Mouse (Mus musculus) frontal cortex, adult 2 months (tissue): ENCODE measurements around the gene Tubd1. TPM values are rescaled to one million over a fixed set of nuclear protein-coding genes. Genes with fewer than 3 reads are reported as not detected.
"Not testable (repeated sequence)": the region's sequence is repeated elsewhere in the genome, so short reads cannot be mapped to it uniquely, and the experiment has no call there.

ENCODE experiments used
- DNase-seq, 2 experiments: peaks; one replicate each; pipeline ENCODE4 v3.0.0; 2022; ENCODE audit warnings: low spot score in 1 of 2; ENCODE audit errors: extremely low spot score in 1 of 2
- polyA plus RNA-seq: library from polyadenylated mRNA; depleted of rRNA; stranded (reverse); fragments of >200 nt; gene quantifications from 2 replicates; pipeline ENCODE4 v1.2.3, GENCODE M21; 2012; rRNA removed

Gene Tubd1
- polyA plus RNA-seq: 5.6 and 6.7 TPM in 2 replicates

DNA sequence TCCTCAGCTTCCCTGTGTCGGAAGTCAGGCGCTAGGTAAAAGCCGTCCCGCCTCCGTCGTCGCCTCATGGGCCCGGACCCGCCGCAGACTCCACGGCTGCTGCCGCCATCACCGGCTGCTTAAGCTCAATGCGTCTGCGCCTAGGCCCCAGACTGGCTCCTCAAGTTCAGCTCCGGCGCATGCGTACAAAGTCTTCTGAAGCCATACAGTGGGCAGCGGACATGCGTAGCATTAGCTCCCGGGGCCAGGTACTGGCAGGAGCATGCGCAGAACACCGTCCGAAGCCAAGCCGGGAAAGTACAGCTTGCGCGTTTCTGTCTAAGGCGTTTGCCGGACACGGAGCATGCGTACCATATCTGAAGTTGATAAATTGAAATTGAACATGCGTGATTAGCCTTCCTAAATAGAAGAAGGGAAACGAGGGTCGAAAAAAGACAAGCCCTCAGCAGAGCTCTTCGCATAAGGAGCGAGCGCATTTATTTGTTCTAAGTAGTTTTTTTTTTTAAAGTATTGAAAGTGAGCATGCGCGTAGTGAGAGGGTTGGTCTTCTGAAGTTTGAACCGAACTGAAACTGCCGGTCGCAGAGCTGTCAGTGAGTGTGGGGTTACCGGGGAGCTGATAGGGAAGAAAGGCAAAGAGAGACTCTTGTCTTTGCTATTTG, at the start of gene Tubd1, which contains the start of gene Rps6kb1:
TSS of gene Tubd1 (plus strand) at position 353 of the 661 bp plus-strand sequence.
TSS of gene Rps6kb1 (minus strand) at position 167 of the 661 bp plus-strand sequence.
- peak; percentile 99 to 100 for DNase-seq

- no peak for DNase-seq
These were observed 47.4 kb upstream of the Tubd1 start for GRCm38 (mm10) chr11:86497356-86497755.

DNA sequence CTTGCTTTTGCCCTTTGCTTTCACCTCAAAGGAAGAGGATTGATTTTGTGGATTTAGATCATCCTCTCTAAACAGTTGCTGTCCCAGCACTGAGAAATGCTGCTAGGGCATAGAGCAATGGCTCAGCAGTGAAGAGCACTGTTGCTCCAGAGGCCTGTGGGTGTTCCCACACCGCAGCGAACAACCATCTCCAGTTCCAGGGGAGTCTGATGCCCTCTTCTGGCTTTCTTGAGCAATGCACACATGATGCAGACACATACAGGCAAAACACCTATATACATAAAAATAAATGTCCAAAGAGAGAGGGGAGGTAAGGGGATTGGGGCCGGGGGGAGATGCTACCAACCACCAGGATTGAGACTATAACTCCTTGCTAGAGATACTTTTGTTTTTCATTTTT, 46.9 kb upstream of the Tubd1 start:
- no peak for DNase-seq

DNA sequence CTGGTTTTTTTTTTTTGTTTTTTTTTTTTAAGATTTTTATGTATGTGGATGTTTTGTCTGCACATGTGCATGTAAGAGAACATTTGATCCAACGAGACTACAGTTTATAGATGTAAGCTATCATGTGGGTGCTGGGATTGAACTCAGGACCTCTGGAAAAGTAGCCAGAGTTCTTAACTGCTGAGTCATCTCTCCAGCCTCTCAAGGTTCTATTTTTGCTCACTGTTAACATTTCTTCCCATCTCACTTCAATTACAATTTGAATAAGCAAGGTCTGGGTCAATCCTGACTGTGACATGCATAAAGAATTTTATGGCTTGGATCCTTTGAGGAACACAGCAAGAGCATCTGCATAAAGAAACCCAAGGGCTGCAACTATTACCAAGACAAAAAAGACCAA, 44.0 kb upstream of the Tubd1 start:
- no peak for DNase-seq

DNA sequence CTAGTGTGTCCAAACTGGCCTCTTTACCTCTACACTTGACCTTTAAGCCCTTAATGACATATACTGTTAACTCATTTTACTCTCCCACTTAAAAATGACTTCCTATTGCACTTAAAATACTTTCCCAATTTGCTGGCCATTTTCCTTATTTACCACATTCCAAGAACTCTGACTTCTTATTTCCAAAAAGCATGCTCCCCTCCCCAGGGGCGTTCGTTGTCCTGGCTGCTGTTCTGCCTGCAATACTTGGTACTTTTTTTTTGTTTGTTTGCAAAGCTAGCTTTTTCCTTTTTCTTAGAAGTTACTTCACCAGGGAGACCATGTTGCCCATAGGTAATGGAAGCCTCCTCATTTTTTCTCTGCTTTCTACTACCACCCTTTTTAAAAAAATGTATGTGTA, 41.7 kb upstream of the Tubd1 start:
- DNase-seq: no peak

DNA sequence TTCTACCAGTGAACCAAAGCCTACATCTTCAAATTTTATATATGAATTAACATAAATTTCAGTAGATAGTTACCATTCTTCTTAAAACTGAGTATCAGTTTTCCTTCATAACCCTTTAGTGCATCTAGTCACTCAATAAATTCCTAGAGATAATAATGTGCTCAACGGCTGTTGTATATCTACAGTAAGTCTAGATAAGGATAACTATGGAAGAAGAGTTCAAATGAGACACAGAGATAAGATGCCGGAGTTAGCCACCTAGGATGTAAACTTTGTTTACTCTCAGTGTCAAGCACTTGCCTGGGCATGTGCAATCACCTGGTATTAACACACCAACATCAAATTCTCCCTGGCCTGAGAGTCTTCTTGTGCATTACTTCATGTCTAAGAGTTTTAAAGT, 37.5 kb upstream of the Tubd1 start:
- DNase-seq: no peak

DNA sequence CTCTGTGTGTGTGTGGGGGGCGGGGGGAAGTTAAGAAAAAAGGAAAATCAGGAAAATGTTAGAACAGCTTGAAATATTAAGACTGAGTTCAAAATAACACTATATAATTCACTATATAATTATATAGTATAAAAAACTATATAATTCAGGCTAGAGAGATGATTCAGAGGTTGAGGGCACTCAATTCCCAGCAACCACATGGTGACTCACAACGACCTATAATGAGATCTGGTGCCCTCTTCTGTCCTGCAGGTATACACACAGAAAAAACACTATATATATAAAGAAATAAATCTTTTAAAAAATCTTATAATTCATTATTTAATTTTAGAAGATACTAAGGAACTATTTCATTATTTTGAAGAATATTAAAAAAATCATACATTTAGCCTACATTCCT, 36.8 kb upstream of the Tubd1 start:
- DNase-seq: no peak

DNA sequence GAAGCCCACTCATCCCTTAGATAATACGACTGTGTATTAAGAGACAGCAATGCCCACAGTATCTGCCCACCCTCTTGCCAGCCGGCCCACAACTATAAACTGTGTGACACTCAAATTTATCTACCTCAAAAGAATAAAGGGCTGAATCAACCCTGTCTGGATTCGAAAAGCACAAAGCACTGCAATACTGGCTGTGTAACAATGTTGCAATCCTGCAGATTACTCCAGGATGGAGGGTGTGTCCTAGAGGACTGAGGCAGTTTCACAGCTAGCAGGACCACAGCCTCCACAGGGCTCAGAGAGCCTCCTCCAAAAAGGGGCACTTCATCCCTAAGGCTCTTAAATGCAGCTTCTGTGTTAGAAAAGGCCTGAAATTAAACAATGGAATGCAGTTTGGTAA, 28.2 kb upstream of the Tubd1 start:
- DNase-seq: no peak

GRCm38 (mm10) chr11:86517229-86517628, 27.6 kb upstream of the Tubd1 start:
- DNase-seq: no peak

- DNase-seq: no peak
These were observed 25.0 kb upstream of the Tubd1 start for GRCm38 (mm10) chr11:86519751-86520150.

GRCm38 (mm10) chr11:86527528-86527927, 17.3 kb upstream of the Tubd1 start:
- DNase-seq: no peak

DNA sequence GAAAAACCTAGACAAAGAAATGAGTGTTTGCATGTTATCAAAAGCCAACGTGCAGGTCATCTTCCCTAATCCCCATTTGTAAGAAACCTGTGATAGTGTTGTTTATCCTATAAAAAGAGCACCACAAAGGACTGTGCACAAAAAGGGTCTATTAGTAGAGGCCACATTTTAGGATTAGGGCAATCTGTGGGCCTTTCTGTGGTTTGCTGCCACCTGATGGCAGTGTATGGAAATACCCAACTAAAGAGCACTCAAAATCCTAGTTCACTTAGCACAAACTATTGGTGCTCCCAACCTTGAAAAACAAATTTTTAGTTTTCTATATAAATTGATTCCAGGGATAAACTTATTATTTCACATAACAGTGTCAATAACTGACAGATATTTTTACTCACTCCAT, 12.0 kb upstream of the Tubd1 start:
- peak in 1 of 2 experiments; percentile 35 for DNase-seq

DNA sequence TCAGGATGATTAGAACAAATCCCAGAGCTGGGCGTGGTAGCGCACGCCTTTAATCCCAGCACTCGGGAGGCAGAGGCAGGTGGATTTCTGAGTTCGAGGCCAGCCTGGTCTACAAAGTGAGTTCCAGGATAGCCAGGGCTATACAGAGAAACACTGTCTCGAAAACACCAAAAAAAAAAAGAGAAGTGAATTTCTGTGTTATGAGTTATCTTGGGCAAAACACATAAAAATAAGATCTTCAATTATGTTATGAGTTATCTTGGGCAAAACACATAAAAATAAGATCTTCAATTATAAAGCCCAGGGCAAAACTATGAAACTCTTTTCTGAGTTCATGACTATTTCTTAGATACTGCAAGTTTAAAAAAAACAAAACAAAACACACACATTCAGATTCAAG, 11.5 kb upstream of the Tubd1 start:
- DNase-seq: not testable (repeated sequence)

GRCm38 (mm10) chr11:86534201-86534910, 10.4 kb upstream of the Tubd1 start:
- DNase-seq: no peak

GRCm38 (mm10) chr11:86538786-86539185, 6.0 kb upstream of the Tubd1 start:
- no peak for DNase-seq

GRCm38 (mm10) chr11:86539716-86540475, 4.9 kb upstream of the Tubd1 start:
- DNase-seq: no peak

GRCm38 (mm10) chr11:86540476-86540845, 4.3 kb upstream of the Tubd1 start:
- DNase-seq: no peak

DNA sequence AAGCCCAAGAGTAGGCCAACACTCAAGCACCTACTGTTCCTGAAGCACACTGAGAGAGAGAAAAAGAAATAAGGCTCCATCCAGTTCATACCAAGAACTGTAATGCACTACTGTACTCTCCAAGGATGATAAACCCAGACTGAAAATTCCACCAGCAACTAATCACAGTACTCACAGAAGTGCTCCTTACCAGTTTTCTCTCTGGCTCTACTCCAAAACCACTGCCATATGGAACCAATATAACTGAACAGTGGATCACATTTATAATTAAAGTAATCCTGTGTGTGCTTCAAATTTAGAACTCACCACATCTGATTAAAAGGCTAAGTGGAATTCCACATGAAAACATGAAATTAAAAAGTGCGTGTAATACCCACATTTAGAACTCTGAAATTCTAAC, 1.9 kb upstream of the Tubd1 start:
- no peak for DNase-seq

DNA sequence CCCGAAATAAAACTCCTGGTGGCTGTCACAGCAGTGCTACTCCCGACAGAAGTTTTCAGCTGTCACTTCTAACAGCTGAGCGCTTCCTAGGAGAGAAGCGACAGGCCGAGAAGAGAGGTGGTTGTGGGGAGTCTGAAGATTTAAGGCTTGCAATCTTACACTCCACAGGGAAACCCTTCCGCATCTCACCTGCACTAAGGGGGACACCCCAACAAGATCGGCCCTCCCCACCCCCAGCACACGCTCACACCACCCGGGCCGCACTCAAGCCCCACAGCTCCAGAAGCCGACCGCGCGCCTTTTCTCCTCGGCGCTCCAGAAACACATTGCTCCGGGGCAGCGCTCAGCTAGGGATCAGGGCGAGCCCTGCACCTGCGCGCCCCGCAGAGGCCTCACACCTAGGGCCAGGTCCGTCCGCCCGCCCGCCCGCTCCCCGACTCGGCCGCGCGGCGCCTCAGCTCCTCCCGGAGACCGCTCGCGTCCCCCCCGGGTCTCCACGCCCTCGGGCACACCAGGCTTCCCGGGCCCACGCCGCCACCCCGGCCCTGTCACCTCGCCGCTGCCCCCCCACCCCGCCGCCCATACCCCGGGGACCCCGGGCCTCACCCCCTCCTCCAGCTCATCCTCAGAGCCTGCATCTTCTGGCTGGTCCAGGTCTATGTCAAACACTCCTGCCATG, 692 bp upstream of the Tubd1 start:
- no peak for DNase-seq

GRCm38 (mm10) chr11:86545556-86545955, 765 bp downstream of the Tubd1 start:
- no peak for DNase-seq

GRCm38 (mm10) chr11:86547412-86547811, 2.6 kb downstream of the Tubd1 start:
- no peak for DNase-seq
